Mouse (Mus musculus): ENCODE data around the gene Brinp2.
A peak's percentile ranks its signal among the peaks of the same experiment; 100 is the strongest.

Brinp2 gene

DNA sequence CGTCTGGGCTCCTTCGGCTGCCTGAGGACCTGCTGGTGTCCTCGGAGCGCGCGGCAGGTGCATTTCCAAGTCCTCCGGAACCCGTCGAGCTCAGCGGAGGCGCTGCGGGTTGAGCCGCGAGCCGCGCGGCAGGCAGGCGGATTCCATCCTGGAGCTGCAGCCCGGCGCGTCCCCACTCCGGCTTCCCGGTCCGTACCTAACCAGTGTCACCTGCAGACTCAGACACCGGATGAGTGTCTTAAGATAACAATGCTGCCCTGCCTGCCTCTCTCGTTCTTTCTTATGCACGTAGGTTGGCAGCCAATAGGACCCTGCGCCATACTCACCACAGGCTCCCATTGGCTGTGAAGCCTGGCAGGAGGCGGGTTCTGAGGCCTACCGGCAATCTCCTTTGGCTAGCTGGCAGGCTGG lies at the start of gene Brinp2:
Brinp2 (minus strand) TSS at position 276 of the 411 bp plus-strand sequence.
- peak; percentile 58 to 67 for DNase-seq (ENCODE audit: low spot score in 2 of 2)

- DNase-seq (ENCODE audit: low spot score in 2 of 2) = no peak
These were observed 44.8 kb upstream of the Brinp2 start for GRCm38 (mm10) chr1:158400898-158401297.

DNA sequence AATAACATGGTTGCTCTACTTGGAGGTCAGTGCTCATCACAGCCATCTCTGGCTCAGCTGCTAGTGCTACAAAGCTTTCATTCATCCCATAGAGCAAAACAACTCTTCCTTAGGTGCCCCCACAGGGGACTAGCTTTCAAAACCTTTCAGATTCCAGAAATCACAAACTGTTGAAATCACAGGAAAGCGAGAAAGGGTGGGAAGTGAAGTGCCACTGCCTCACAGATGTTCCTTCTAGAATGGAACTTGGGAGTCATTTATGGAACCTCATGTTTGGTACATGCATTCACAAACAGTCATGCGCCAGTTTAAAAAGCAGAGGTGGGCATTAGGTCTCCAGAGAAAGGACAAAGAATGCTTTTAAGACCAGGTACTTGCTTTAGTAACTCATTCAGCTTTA lies 40.9 kb upstream of the Brinp2 start:
- no peak for DNase-seq (ENCODE audit: low spot score in 2 of 2)

DNA sequence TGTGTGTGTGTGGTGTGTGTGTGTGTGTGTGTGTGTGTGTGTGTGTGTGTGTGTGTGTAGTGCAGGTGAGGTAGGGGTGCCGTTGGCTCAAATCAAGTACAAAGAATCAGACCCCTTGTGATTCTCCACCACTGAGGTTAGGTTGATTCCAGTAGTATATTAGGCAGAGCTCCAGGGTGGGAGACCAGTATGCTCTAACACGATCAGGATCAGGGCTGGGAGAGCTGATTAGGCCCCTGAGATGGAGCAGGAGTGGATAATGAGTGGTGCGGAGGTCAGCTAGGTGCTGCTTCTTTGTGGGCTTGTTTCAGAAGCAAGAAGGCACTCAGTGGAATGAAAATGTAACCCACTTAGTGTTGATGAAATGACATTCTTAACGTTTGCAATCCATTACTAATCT lies 34.6 kb upstream of the Brinp2 start:
- no peak for DNase-seq (ENCODE audit: low spot score in 2 of 2)

DNA sequence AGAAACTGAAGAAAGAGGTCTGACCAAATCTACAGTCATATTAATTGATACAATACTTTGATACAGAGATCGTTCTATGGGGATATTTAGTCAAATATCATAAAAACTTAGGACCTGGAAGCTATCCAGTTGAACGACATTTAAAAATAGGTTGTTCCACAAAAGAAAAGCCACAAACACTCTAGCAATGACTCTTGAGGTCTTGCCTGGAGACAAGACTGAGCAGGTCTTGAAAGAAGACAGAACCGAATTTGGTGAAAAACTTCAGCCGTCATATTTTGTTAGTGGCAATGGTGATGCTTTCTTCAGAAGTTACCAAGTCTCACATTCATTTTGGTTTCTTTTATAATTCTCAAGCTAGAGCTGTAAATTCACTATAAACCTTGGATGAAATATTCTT lies 32.9 kb upstream of the Brinp2 start:
- no peak for DNase-seq (ENCODE audit: low spot score in 2 of 2)

GRCm38 (mm10) chr1:158386781-158387180 lies 30.7 kb upstream of the Brinp2 start:
- no peak for DNase-seq (ENCODE audit: low spot score in 2 of 2)

- DNase-seq (ENCODE audit: low spot score in 2 of 2) = no peak
These were observed 29.2 kb upstream of the Brinp2 start for GRCm38 (mm10) chr1:158385311-158385710.

GRCm38 (mm10) chr1:158383210-158383609 lies 27.1 kb upstream of the Brinp2 start:
- no peak for DNase-seq (ENCODE audit: low spot score in 2 of 2)

- DNase-seq (ENCODE audit: low spot score in 2 of 2) = no peak
These were observed 26.2 kb upstream of the Brinp2 start for GRCm38 (mm10) chr1:158382277-158382676.

DNA sequence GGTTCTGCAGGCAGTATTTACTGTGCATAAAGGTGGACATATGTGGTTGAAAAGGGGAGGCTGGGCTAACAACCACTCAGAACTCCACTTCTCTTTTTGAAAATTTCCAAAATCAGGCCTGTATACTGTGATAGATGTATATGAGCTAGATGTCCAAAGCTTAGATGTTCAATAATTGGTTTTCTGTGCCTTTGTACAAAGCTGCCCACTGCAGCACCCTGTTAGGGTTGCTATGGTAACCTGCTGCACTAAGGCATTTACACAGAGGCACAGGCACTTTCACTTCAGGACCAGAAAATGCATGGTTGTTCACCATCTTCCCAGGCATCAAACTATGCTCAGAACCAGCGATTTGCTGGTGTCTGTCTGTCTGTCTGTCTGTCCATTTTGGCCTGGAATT lies 8.3 kb upstream of the Brinp2 start:
- DNase-seq (ENCODE audit: low spot score in 2 of 2) = no peak

- DNase-seq (ENCODE audit: low spot score in 2 of 2) = no peak
These were observed 6.4 kb upstream of the Brinp2 start for GRCm38 (mm10) chr1:158362292-158363101.

- no peak for DNase-seq (ENCODE audit: low spot score in 2 of 2)
These were observed 5.8 kb upstream of the Brinp2 start, which contains the start of gene Astn1 for GRCm38 (mm10) chr1:158361964-158362291. Gene Astn1 (plus strand): TSS chr1:158362273.

- DNase-seq (ENCODE audit: low spot score in 2 of 2) = no peak
These were observed 712 bp downstream of the Brinp2 start for GRCm38 (mm10) chr1:158355177-158356050.

GRCm38 (mm10) chr1:158353656-158354371 lies 2.3 kb downstream of the Brinp2 start:
- no peak for DNase-seq (ENCODE audit: low spot score in 2 of 2)

DNA sequence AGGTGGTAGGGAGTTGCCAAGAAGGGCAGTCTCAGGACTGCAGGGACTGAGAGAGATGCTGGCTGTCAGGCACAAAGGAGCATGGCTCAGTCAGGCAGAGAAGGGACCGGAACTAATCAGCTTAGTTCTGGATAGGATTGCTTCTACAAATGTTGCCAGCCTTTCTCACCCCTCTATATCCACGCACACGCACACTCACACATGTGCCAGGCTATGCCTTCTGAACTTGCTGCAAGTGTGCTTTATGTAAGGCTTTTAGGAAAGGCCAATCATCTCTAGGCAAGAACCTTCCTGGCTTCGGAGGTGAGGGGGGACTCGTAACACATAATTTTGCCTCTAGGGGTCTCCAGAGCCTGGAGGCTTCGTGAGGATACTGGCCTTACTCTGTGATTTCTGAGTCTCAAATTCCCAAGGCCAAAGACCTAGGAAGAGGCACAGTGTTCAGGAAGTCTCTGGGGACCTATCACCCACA lies 12.8 kb downstream of the Brinp2 start:
- no peak for DNase-seq (ENCODE audit: low spot score in 2 of 2)

- no peak for DNase-seq (ENCODE audit: low spot score in 2 of 2)
These were observed 27.3 kb downstream of the Brinp2 start for GRCm38 (mm10) chr1:158328839-158329238.

GRCm38 (mm10) chr1:158328126-158328525 lies 28.0 kb downstream of the Brinp2 start:
- DNase-seq (ENCODE audit: low spot score in 2 of 2) = no peak

GRCm38 (mm10) chr1:158323325-158323724 lies 32.8 kb downstream of the Brinp2 start:
- no peak for DNase-seq (ENCODE audit: low spot score in 2 of 2)

GRCm38 (mm10) chr1:158310426-158311156 lies 45.5 kb downstream of the Brinp2 start:
- no peak for DNase-seq (ENCODE audit: low spot score in 2 of 2)

DNA sequence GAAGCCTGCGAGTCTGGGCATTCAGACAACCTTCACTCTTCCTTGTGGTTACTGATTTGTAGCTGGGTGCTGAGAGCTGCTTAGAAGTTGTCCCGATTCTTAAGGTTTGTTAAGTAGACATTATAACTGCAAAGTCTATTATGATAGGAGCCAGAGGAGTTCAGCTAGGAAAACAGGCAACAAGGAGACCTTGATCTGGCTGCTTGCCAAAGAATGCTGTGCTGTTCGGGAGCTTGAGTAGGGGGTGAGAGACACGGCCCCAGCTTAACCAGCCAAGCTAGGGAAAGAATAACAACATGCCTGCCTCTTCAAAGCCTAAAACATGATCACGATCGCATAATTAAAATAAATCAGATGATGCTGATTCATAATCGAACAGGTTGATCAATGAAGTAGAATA lies 59.1 kb downstream of the Brinp2 start:
- DNase-seq (ENCODE audit: low spot score in 2 of 2) = no peak

DNA sequence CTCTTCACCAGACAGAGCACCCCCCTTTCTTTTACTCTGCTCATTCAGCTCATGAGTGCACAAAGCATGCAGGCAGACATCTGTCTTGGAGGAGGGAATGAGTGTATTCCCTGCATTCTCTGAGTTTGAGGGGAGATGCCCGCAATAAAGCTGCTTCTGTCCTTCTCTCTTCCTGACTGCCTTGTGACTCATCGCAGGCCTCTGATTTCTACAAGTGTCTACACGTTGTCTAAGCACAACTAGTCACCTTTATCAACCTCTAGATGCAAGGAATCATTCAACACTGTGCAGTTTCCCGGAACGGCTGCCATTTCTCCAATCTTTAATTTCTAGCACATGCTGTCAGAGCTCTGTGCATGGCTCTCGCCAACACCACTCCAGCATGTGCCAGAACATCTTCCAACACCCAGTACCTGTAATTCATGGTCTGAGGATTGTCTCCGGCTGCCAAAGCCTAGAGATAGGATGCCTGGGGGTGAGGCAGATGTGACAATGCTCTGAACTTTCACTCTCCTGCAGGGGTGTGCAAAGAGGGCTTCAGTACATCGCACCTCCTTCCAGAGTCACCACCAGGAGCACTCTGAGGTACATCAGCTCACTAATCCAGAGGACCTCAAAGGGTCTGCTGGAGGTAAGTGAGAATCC lies 59.7 kb downstream of the Brinp2 start:
- no peak for DNase-seq (ENCODE audit: low spot score in 2 of 2)
